Mouse (Mus musculus): ENCODE results near the gene Orc1. TPM values are rescaled to one million over a fixed set of nuclear protein-coding genes. Genes with fewer than 3 reads are reported as not detected.

The Orc1 gene
- polyA plus RNA-seq, 1 experiment from 2014 or later = 2.4 TPM

- 96% methylated on average over 3 of the region's 3 CpGs for WGBS
- no peaks in the 10 kb centered on the region for H3K9me3 ChIP-seq (ENCODE audit: control insufficient read depth, low read length)
- no peaks in the 10 kb centered on the region for H3K36me3 ChIP-seq (ENCODE audit: control insufficient read depth, insufficient read depth)
- ATAC-seq = no peak
- H3K27me3 ChIP-seq (replicated peaks; ENCODE audit: control insufficient read depth, insufficient read depth, low read length) = no peaks in the 10 kb centered on the region
- no peak overlapping the region for H3K27ac ChIP-seq (ENCODE audit: low read length)
- H3K4me1 ChIP-seq (replicated peaks; ENCODE audit: control insufficient read depth, insufficient read depth, low read length) = no peaks in the 10 kb centered on the region
- H3K4me2 ChIP-seq (ENCODE audit: low read length) = no peak overlapping the region
- no peak overlapping the region for H3K4me3 ChIP-seq (replicated peaks; ENCODE audit: low read length)
- no peak overlapping the region for H3K9ac ChIP-seq (replicated peaks; ENCODE audit: low read depth, low read length)
These were observed 29.4 kb downstream of the Orc1 start for GRCm38 (mm10) chr4:108608651-108609050.

DNA sequence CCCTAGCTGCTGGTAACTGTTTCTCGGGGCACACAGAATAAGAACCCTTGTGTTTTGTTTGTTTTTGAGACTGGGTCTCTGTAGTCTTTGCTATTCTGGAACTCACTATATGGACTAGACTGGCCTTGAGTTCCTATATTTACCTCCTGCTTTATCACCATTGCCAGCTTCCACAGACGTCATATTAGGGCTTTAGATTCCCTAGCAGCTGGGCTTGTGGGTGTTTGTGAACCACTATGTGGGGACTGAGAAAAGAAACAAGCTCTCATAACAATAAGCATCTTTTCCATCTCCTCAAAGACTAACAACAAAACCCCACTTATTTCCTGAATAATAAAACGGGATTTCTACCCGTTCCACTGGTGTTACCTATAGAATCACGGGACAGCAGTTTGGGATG is 31.7 kb downstream of the Orc1 start:
- no peaks in the 10 kb centered on the region for H3K9me3 ChIP-seq (ENCODE audit: control insufficient read depth, low read length)
- H3K4me2 ChIP-seq (ENCODE audit: low read length) = no peak overlapping the region
- WGBS = 91% methylated on average over 5 of the region's 5 CpGs
- no peak overlapping the region for H3K27ac ChIP-seq (ENCODE audit: low read length)
- H3K4me1 ChIP-seq (replicated peaks; ENCODE audit: control insufficient read depth, insufficient read depth, low read length) = no peaks in the 10 kb centered on the region
- H3K27me3 ChIP-seq (replicated peaks; ENCODE audit: control insufficient read depth, insufficient read depth, low read length) = no peaks in the 10 kb centered on the region
- no peak overlapping the region for H3K4me3 ChIP-seq (replicated peaks; ENCODE audit: low read length)
- no peak overlapping the region for H3K9ac ChIP-seq (replicated peaks; ENCODE audit: low read depth, low read length)
- ATAC-seq = no peak
- H3K36me3 ChIP-seq (ENCODE audit: control insufficient read depth, insufficient read depth) = no peaks in the 10 kb centered on the region

DNA sequence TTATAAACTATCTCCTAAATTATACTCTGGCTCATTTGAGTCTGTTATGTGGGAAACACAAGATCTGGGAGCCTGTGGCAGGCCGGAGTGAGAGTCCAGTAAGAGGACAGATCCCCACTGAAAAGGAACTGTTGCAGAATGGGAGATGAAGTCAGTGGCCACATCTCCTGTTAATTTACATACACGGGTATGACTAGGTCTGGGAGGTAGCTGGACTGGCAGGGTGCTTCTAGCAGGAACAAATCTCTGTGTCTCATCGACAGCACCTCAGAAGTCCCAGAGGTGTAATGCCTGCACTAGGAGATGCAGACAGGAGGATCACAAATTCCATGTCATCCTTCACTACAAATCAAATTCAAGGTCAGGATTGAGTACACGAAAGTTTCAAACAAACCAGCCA is 39.4 kb downstream of the Orc1 start:
- WGBS = 64% methylated on average over 4 of the region's 4 CpGs
- no peaks in the 10 kb centered on the region for H3K9me3 ChIP-seq (ENCODE audit: control insufficient read depth, low read length)
- no peak overlapping the region for H3K4me3 ChIP-seq (replicated peaks; ENCODE audit: low read length)
- H3K4me2 ChIP-seq (ENCODE audit: low read length) = peak overlapping the region; percentile 79
- no peaks in the 10 kb centered on the region for H3K36me3 ChIP-seq (ENCODE audit: control insufficient read depth, insufficient read depth)
- no peaks in the 10 kb centered on the region for H3K27me3 ChIP-seq (replicated peaks; ENCODE audit: control insufficient read depth, insufficient read depth, low read length)
- peaks cover 16% of the 10 kb centered on the region for H3K4me1 ChIP-seq (replicated peaks; ENCODE audit: control insufficient read depth, insufficient read depth, low read length)
- ATAC-seq = no peak
- H3K9ac ChIP-seq (replicated peaks; ENCODE audit: low read depth, low read length) = no peak overlapping the region
- H3K27ac ChIP-seq (ENCODE audit: low read length) = no peak overlapping the region

DNA sequence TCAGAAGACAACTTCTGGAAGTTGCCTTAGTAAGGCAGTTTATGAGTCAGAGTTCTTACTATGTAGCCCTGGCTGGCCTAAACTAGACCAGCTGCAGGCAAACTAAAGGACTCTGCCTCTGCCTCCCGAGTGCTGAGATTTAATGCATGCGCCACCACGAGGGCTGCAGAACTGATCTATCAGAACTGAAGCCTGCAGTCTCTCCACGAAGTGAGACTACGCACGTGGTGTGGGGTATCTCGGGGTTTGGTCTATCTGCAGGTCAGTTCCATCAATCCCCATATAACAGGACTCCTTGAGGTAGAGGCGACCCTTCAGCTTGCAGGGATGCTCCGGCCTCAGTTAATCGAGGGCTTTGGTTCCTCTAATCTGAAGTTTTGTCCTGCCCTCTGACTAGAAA is 39.9 kb downstream of the Orc1 start:
- H3K4me1 ChIP-seq (replicated peaks; ENCODE audit: control insufficient read depth, insufficient read depth, low read length) = peaks cover 16% of the 10 kb centered on the region
- H3K9ac ChIP-seq (replicated peaks; ENCODE audit: low read depth, low read length) = peak overlapping the region; percentile 94
- no peaks in the 10 kb centered on the region for H3K9me3 ChIP-seq (ENCODE audit: control insufficient read depth, low read length)
- peak overlapping the region; percentile 79 for H3K4me2 ChIP-seq (ENCODE audit: low read length)
- H3K27me3 ChIP-seq (replicated peaks; ENCODE audit: control insufficient read depth, insufficient read depth, low read length) = no peaks in the 10 kb centered on the region
- ATAC-seq = peak; percentile 47
- no peaks in the 10 kb centered on the region for H3K36me3 ChIP-seq (ENCODE audit: control insufficient read depth, insufficient read depth)
- peak overlapping the region; percentile 88 for H3K27ac ChIP-seq (ENCODE audit: low read length)
- H3K4me3 ChIP-seq (replicated peaks; ENCODE audit: low read length) = peak overlapping the region; percentile 87
- WGBS = 1% methylated on average over 10 of the region's 10 CpGs

DNA sequence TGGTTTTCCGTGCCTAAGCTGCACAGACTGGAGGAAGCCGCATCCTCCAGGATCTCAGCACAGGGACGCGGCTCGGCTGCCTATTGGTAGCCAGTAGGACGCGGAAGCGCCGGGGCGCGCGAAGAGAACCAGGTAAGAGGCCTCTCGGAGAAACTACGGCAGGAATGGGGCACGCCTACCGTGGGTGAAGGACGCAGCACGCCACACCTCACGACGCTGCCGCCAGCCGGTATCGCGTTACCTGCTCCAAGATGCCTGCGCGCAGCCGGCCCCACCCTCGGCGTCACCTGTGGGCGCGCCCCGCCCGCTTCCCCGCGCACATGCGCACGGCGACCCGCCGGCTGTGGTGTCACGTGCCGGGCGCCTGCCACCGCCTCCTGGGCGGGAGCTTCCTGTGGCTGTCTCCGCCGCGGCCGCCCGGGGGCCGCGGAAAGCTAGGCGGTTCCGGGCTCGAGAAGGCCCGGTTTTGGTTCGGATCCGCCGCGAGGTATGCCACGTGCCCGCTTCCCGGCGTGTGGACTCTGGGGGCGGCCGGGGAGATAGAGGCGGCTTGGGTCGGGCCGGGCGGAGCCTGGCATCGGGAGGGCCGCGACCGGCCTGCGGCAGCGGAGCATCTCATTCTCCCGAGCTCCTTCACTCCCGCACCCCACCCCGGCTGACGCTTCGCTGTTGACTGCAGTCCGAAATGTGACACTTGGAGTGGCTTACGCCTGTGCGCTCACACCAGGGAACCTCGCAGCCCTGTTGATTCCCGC is 40.5 kb downstream of the Orc1 start, which contains the start of gene Cc2d1b:
Gene Cc2d1b, plus strand, starts transcription at position 354 of the 755 bp plus-strand sequence.
- H3K27me3 ChIP-seq (replicated peaks; ENCODE audit: control insufficient read depth, insufficient read depth, low read length) = no peaks in the 10 kb centered on the region
- 0 out of 2 replicates have a peak, but pooled peaks cover under 1% of the 10 kb centered on the region for H3K36me3 ChIP-seq (ENCODE audit: control insufficient read depth, insufficient read depth)
- ATAC-seq = peak; percentile 96
- peak within 1 kb of the TSS; percentile 94 for H3K9ac ChIP-seq (replicated peaks; ENCODE audit: low read depth, low read length)
- no peaks in the 10 kb centered on the region for H3K9me3 ChIP-seq (ENCODE audit: control insufficient read depth, low read length)
- H3K4me1 ChIP-seq (replicated peaks; ENCODE audit: control insufficient read depth, insufficient read depth, low read length) = peaks cover 16% of the 10 kb centered on the region
- H3K4me3 ChIP-seq (replicated peaks; ENCODE audit: low read length) = peak within 1 kb of the TSS; percentile 87
- peak within 1 kb of the TSS; percentile 94 for H3K27ac ChIP-seq (ENCODE audit: low read length)
- peak within 1 kb of the TSS; percentile 79 for H3K4me2 ChIP-seq (ENCODE audit: low read length)
- WGBS = under 1% methylated on average over 83 of the region's 86 CpGs

GRCm38 (mm10) chr4:108620536-108620935 is 41.3 kb downstream of the Orc1 start:
- peaks cover 16% of the 10 kb centered on the region for H3K4me1 ChIP-seq (replicated peaks; ENCODE audit: control insufficient read depth, insufficient read depth, low read length)
- peak overlapping the region; percentile 94 for H3K27ac ChIP-seq (ENCODE audit: low read length)
- 0 out of 2 replicates have a peak, but pooled peaks have one; percentile 0 for ATAC-seq
- peak overlapping the region; percentile 94 for H3K9ac ChIP-seq (replicated peaks; ENCODE audit: low read depth, low read length)
- no peaks in the 10 kb centered on the region for H3K27me3 ChIP-seq (replicated peaks; ENCODE audit: control insufficient read depth, insufficient read depth, low read length)
- WGBS = 12% methylated on average over 8 of the region's 8 CpGs
- H3K36me3 ChIP-seq (ENCODE audit: control insufficient read depth, insufficient read depth) = 0 out of 2 replicates have a peak, but pooled peaks cover 3% of the 10 kb centered on the region
- H3K4me2 ChIP-seq (ENCODE audit: low read length) = peak overlapping the region; percentile 79
- peak overlapping the region; percentile 87 for H3K4me3 ChIP-seq (replicated peaks; ENCODE audit: low read length)
- no peaks in the 10 kb centered on the region for H3K9me3 ChIP-seq (ENCODE audit: control insufficient read depth, low read length)

- no peak for ATAC-seq
- Histone ChIP-seq H3K9me3 (ENCODE audit: control insufficient read depth, low read length) (no peaks in the 10 kb centered on the region), H3K36me3 (ENCODE audit: control insufficient read depth, insufficient read depth) (0 out of 2 replicates have a peak, but pooled peaks cover 3% of the 10 kb centered on the region), H3K9ac (replicated peaks; ENCODE audit: low read depth, low read length) (no peak overlapping the region), H3K27me3 (replicated peaks; ENCODE audit: control insufficient read depth, insufficient read depth, low read length) (no peaks in the 10 kb centered on the region), H3K4me3 (replicated peaks; ENCODE audit: low read length) (no peak overlapping the region), H3K27ac (ENCODE audit: low read length) (no peak overlapping the region), H3K4me1 (replicated peaks; ENCODE audit: control insufficient read depth, insufficient read depth, low read length) (peaks cover 16% of the 10 kb centered on the region), H3K4me2 (ENCODE audit: low read length) (no peak overlapping the region)
- WGBS = 96% methylated on average over 6 of the region's 6 CpGs
These were observed 42.3 kb downstream of the Orc1 start for GRCm38 (mm10) chr4:108621504-108621903.

DNA sequence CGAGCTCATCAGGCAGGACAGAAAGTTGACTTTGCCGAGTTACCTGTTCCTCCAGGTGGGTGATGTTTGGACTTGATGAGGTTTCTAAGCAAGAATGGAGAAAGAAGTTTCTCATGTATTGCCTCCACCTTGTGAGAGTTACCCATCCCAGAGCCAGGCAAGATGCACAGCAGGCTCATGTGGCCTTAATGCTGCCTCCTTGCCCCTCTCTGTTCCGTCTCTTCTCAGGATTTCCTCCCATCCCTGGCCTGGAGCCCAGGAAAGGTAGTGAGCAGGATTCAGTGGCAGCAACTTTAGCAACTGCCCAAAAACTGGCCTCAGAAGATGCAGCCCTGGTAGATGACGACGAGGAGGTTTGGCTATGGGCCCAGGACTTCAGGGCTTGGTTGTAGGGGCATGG is 47.8 kb downstream of the Orc1 start:
- H3K27me3 ChIP-seq (replicated peaks; ENCODE audit: control insufficient read depth, insufficient read depth, low read length) = no peaks in the 10 kb centered on the region
- no peak overlapping the region for H3K4me2 ChIP-seq (ENCODE audit: low read length)
- no peaks in the 10 kb centered on the region for H3K4me1 ChIP-seq (replicated peaks; ENCODE audit: control insufficient read depth, insufficient read depth, low read length)
- no peak overlapping the region for H3K4me3 ChIP-seq (replicated peaks; ENCODE audit: low read length)
- peaks cover 29% of the 10 kb centered on the region for H3K36me3 ChIP-seq (ENCODE audit: control insufficient read depth, insufficient read depth)
- 86% methylated on average over 5 of the region's 5 CpGs for WGBS
- H3K9ac ChIP-seq (replicated peaks; ENCODE audit: low read depth, low read length) = no peak overlapping the region
- no peaks in the 10 kb centered on the region for H3K9me3 ChIP-seq (ENCODE audit: control insufficient read depth, low read length)
- no peak overlapping the region for H3K27ac ChIP-seq (ENCODE audit: low read length)
- ATAC-seq = no peak

DNA sequence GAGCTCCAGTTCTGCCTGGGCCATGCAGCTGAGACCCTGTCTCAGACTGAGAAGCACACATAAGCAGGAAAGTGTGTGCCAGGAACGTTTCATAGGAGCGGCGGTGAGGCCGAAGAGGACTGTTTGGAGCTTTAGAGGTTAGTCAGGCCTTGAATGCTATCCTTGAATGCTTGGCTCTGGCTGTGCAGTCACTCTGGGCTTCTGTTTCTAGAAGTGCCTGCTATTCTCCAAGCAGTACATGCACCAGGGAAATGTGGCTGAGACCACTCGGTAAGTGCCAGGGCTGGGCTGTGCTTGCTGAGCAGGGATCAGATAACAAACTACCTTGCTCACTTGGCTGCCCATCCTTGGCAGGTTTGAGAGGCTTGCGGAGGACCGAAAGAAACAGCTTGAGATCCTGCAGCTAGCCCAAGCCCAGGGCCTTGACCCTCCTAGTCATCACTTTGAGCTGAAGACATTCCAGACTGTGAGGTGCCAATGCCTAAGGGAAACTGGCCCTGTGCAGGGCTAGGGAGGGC is 50.2 kb downstream of the Orc1 start:
- ATAC-seq = no peak
- H3K27me3 ChIP-seq (replicated peaks; ENCODE audit: control insufficient read depth, insufficient read depth, low read length) = no peaks in the 10 kb centered on the region
- H3K4me1 ChIP-seq (replicated peaks; ENCODE audit: control insufficient read depth, insufficient read depth, low read length) = no peaks in the 10 kb centered on the region
- H3K9ac ChIP-seq (replicated peaks; ENCODE audit: low read depth, low read length) = no peak overlapping the region
- H3K27ac ChIP-seq (ENCODE audit: low read length) = no peak overlapping the region
- no peak overlapping the region for H3K4me3 ChIP-seq (replicated peaks; ENCODE audit: low read length)
- H3K4me2 ChIP-seq (ENCODE audit: low read length) = no peak overlapping the region
- 89% methylated on average over 7 of the region's 7 CpGs for WGBS
- H3K9me3 ChIP-seq (ENCODE audit: control insufficient read depth, low read length) = no peaks in the 10 kb centered on the region
- H3K36me3 ChIP-seq (ENCODE audit: control insufficient read depth, insufficient read depth) = peaks cover 37% of the 10 kb centered on the region
